Mouse (Mus musculus): ENCODE measurements at regions not wholly inside any gene's neighbourhood (a gene's known extent, or its start where the extent isn't known, plus 50 kb on each side); places are given as distances from the start of the nearest gene placed in this dataset.

DNA sequence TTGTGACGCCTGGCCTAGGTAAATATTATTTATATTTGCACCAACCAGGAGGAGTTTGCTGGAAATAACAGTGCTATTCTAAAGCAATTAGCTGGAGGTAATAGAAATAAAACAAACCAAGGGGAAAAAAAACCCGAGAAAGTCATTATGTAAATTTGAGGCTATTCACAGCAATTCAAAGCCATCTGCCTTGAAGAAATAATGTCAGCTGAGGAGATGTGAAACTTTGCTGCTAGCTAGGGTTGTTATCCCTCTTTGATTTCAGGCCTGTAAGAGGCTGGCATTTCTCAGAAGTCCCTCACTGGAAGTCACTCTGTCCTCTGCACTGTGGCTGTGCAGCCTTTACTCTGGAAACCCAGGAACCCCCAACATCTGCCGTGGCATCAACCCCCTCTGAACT is 67.5 kb upstream of the Map1b start:
- no peak for DNase-seq (ENCODE audit: low read depth, low spot score)

GRCm38 (mm10) chr13:99580296-99580695 is 64.0 kb upstream of the Map1b start:
- DNase-seq (ENCODE audit: low read depth, low spot score), result no peak

DNA sequence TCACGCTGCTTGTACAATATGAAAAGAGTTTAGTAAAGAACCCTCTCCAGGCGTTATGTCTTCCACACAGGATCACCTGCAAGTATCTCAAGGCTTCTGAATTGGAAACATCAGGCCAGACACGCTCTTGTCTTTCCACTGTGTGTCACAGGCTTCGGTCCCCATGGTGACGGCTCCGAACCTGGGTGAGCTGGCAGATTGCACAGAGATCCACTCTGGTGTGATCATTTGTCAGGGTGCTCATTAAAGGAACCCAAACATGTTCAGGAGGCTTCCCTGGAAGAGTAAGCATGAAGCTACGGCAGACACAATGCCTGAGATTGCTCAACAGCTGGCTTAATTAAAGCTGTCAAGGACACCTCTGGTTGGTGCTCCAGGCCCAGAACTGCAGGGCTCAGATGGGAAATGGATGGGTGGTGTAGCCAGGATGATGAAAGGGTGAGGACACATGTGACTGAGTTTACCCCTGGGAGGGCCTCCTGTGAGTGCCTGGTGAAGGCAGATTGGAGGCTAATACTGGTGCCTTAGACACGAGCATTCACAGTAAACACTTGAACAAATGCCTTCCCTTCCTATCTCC is 63.3 kb upstream of the Map1b start:
- DNase-seq (ENCODE audit: low read depth, low spot score), result no peak

DNA sequence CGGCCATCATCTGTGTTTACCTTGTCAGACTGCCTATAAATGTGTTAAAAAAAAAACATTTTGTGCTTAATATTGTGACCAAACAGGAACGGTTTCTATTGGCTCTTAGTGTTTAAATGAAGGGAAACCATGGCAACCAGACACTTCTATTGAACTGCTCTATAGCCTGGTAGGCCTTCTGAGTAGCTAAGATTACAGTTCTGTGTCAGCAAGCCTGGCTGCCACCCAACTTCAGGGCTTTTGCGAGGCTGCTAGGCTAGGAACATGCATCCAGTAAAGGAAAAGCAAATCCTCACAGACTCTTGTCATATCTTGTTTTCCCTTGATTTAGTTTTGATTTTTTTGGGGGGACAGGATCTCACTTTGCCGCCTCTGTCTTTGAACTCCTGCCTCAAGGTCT is 61.3 kb upstream of the Map1b start:
- DNase-seq (ENCODE audit: low read depth, low spot score), result no peak

GRCm38 (mm10) chr13:99573021-99573420 is 56.7 kb upstream of the Map1b start:
- no peak for DNase-seq (ENCODE audit: low read depth, low spot score)

DNA sequence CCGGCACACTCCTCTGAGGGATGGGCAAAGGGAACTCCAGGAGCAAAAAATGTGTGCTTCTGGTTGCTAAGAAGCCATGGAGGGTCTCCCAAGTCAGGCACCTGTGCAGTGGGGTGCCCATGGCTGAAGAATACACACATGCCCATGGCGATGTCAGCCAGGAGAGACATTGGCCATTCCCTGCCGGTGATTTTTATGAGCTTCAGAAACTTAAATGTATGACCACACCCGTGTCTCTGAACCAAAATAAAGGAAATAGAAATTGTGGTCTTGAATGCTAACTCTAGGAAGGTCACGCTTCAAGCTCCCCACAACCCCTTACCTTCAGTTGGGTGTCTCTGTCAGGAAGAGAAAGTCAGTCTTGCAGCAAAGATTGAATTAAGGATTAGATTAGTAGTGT is 56.0 kb upstream of the Map1b start:
- no peak for DNase-seq (ENCODE audit: low read depth, low spot score)

All from forelimb bud, embryonic 11.5 days (tissue).